Mouse (Mus musculus): Measurements from ENCODE around the gene Sectm1a. TPM values are rescaled to one million over a fixed set of nuclear protein-coding genes. Genes with fewer than 3 reads are reported as not detected.

Gene Sectm1a
- polyA plus RNA-seq (2012; rRNA removed) = 0.05 TPM in 1 of 2 replicates, not detected in the other

DNA sequence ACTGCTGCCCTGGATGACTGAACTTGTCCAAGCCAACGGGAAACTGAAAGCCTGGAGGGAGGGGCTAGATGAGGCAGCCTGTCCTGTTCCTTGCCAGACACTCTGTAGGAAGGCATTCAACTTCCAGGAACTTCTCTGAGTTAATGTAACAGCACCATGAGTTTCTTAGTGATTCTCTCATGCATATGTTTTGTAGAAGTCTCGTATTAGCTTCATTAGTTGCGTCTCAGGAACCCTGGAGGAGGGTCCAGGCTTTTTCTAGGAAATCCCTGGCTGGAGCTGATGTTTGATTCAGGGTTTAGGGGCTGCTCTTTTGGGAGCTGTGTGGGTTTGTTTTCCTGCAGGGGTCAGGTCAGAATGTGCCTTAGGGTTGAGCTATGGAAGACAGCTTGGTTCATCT, at the start of gene Sectm1a:
TSS of gene Sectm1a (minus strand) at position 101 of the 400 bp plus-strand sequence.

DNA sequence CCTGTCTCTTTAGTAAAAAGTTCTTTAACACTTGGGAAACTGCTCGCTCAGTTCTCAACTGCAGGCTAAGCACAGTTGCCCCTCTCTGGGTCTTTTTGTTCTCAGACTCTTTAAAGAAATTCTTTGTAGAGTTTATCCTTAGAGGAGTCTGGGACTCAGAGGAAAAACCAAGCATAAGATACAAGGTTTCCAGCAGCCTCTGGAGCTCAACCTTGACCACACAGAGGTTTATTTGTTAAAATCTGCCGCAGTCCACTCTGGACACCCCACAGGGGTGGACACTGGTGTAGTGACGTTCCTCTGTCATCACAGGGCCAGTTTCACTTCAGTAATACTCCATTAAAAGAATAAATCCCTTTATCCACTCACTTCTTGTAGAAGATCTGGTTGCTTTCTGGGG, 37.6 kb upstream of the Sectm1a start, which contains the start of gene Tex19.2:
TSS of gene Tex19.2 (minus strand) at position 101 of the 400 bp plus-strand sequence.

DNA sequence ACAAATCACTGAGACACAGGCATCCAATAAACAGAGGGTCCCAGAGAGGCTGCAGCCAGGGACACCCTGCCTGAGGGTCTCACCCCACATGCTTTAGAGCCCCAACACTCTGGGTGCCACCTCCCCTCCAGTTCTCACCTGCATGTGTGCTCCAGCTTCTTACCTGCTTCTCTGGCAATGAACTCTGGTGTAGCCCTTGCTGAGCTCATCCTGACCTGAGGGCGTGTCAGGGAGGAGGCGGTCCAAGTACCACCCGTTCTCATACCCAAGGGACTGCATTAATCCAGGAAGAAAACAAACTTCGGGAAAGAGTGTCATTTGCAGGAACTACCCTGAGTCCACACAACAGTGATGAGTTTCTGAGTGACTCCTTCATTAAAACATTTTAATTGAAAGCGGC, 17.6 kb downstream of the Sectm1a start, which contains the start of gene Sectm1b:
TSS of gene Sectm1b (minus strand) at position 191 of the 400 bp plus-strand sequence.

DNA sequence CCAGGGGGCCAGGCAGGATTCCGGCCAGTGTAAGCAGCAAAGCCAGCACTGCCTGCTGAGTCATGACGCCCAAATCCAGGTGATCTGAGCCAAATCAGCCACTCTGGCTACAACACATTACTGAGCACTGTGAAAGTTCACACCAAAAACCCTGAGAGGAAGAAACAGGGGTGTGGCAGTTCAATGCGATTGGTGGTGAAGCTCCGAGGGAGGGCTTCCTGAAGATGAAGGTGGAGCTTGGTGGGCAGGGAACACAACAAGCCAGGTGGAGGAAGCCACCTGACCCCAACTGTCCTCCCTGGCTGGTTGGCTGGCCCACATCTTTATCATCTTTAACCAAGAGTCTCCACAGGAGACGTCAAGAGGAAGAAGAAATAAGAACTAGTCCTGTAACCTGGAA, 41.7 kb downstream of the Sectm1a start, which contains the start of gene Cd7:
TSS of gene Cd7 (minus strand) at position 117 of the 400 bp plus-strand sequence.

Other genes with a start within 250 kb of the Sectm1a start
- gene Ccdc57, start 148.3 kb downstream of the Sectm1a start, polyA plus RNA-seq (2012; rRNA removed) = 9.6 and 10.4 TPM in 2 replicates
- 8.9 and 9.1 TPM in 2 replicates for gene Slc16a3, start 132.7 kb downstream of the Sectm1a start, polyA plus RNA-seq (2012; rRNA removed)
- gene Csnk1d, start 89.9 kb downstream of the Sectm1a start, polyA plus RNA-seq (2012; rRNA removed) = 158 and 162 TPM in 2 replicates
- not detected in 2 replicates for gene Cd7, start 41.8 kb downstream of the Sectm1a start, polyA plus RNA-seq (2012; rRNA removed)
- not detected in 2 replicates for gene Sectm1b, start 17.7 kb downstream of the Sectm1a start, polyA plus RNA-seq (2012; rRNA removed)
- gene Tex19.2, start 37.5 kb upstream of the Sectm1a start, polyA plus RNA-seq (2012; rRNA removed) = not detected in 2 replicates
- gene Tex19.1, start 64.9 kb upstream of the Sectm1a start, polyA plus RNA-seq (2012; rRNA removed) = not detected in 2 replicates
- gene Uts2r, start 79.1 kb upstream of the Sectm1a start, polyA plus RNA-seq (2012; rRNA removed) = 0.65 and 0.70 TPM in 2 replicates
- gene Hexdc, start 123.2 kb upstream of the Sectm1a start, polyA plus RNA-seq (2012; rRNA removed) = 131 and 136 TPM in 2 replicates
- gene Ogfod3, start 123.5 kb upstream of the Sectm1a start, polyA plus RNA-seq (2012; rRNA removed) = 7.4 and 9.6 TPM in 2 replicates
- gene Cybc1, start 148.1 kb upstream of the Sectm1a start, polyA plus RNA-seq (2012; rRNA removed) = 48.4 TPM in 2 replicates
- gene Narf, start 156.0 kb upstream of the Sectm1a start, polyA plus RNA-seq (2012; rRNA removed) = 78.6 and 79.8 TPM in 2 replicates
- gene Foxk2, start 178.8 kb upstream of the Sectm1a start, polyA plus RNA-seq (2012; rRNA removed) = 59.0 and 65.3 TPM in 2 replicates

All from central nervous system, embryonic 18 days (tissue).